Mouse (Mus musculus): ENCODE results near the gene Gse1.
"Not testable (repeated sequence)": the region's sequence is repeated elsewhere in the genome, so short reads cannot be mapped to it uniquely, and the experiment has no call there.

The Gse1 gene

GRCm38 (mm10) chr8:120325172-120325767 is 97.0 kb downstream of the Gse1 start:
- DNase-seq (ENCODE audit: low spot score), result no peak

DNA sequence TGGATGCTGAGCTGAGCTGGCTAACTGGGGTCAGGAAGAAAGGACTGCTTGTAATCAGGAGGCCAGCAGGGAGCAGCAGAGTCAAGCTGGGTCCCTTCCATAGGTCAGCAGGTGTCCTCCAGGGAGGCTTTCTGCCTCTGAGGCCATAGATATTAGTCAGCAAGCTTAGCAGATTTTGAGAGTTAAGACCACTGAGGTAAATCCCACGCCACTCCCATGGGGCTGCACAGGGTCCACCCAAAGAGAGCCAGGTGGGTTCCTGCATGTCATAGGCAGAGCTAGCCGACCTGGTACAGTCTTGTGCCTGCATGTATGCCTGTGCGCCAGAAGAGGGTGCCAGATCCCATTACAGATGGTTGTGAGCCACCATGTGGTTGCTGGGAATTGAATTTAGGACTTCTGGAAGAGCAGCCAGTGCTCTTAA is 98.9 kb downstream of the Gse1 start:
- peak; percentile 34 for DNase-seq (ENCODE audit: low spot score)

- DNase-seq (ENCODE audit: low spot score), result no peak
Measured at GRCm38 (mm10) chr8:120328361-120329022, 100.2 kb downstream of the Gse1 start.

GRCm38 (mm10) chr8:120329030-120329748 is 100.9 kb downstream of the Gse1 start:
- no peak for DNase-seq (ENCODE audit: low spot score)

- DNase-seq (ENCODE audit: low spot score), result no peak
Measured at GRCm38 (mm10) chr8:120331027-120331426, 102.8 kb downstream of the Gse1 start.

GRCm38 (mm10) chr8:120332379-120333229 is 104.3 kb downstream of the Gse1 start:
- DNase-seq (ENCODE audit: low spot score), result peak; percentile 34

- DNase-seq (ENCODE audit: low spot score), result no peak
Measured at GRCm38 (mm10) chr8:120333681-120334080, 105.4 kb downstream of the Gse1 start.

GRCm38 (mm10) chr8:120334261-120334660 is 106.0 kb downstream of the Gse1 start:
- DNase-seq (ENCODE audit: low spot score), result not testable (repeated sequence)

- peak; percentile 38 for DNase-seq (ENCODE audit: low spot score)
Measured at GRCm38 (mm10) chr8:120334878-120335261, 106.6 kb downstream of the Gse1 start.

DNA sequence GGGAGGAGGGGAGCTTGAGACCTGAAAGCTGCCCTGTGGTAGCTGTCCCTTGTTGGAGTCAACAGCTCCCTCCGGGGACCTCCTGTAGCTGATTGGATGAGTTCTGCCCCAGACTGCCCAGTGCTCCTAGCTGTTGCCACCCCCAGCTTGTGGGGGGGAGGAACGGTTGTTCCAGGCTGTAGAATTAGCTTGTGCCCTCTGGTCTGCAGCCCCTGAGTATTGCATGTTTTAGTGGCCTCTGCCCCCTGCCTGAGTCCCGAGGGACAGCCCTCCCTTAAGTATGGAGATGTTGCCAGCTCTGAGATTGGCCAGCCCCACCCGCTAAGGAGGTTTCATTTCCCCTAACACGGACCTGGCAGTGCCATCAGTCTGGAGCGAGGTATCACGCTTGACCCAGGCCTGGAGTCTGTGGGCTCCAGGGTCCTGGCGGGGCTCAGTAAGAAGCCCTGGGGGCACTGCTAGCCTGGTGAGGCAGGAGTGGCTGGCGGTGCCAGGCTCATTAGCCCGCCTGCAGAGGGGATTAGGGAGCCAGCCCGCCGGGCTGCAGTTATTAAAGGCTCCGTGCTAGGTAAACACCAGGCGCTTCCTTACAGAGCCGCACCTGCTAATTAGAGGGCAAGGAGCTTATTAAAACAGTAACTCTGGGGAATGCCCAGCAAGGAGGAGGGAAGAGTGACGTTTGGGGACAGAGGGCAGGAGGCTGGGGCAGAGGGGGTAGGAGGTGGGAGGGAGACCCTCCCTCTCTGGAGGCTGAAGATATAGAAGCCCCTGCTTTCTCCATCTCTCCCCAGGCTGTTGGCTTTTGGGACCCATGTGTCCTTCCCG is 107.2 kb downstream of the Gse1 start:
- peak; percentile 27 for DNase-seq (ENCODE audit: low spot score)

DNA sequence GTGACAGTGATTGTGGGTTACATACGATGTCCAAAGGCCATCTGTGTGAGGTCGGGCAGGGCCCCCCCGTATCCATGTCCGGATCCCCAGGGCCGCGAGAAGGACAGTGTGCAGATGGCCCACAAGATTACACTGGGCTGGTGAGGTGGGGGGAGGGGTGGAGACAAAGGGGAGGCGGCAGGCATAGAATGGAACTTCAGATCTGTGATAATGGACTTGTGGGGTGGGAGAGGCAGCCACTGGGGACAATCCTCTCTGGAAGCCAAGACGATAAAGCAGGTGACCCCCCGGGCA is 107.8 kb downstream of the Gse1 start:
- DNase-seq (ENCODE audit: low spot score), result no peak

- no peak for DNase-seq (ENCODE audit: low spot score)
Measured at GRCm38 (mm10) chr8:120336909-120337555, 108.8 kb downstream of the Gse1 start.

GRCm38 (mm10) chr8:120337627-120338026 is 109.4 kb downstream of the Gse1 start:
- no peak for DNase-seq (ENCODE audit: low spot score)

- DNase-seq (ENCODE audit: low spot score), result no peak
Measured at GRCm38 (mm10) chr8:120338678-120339077, 110.4 kb downstream of the Gse1 start.

GRCm38 (mm10) chr8:120339743-120340142 is 111.5 kb downstream of the Gse1 start:
- DNase-seq (ENCODE audit: low spot score), result peak; percentile 68

DNA sequence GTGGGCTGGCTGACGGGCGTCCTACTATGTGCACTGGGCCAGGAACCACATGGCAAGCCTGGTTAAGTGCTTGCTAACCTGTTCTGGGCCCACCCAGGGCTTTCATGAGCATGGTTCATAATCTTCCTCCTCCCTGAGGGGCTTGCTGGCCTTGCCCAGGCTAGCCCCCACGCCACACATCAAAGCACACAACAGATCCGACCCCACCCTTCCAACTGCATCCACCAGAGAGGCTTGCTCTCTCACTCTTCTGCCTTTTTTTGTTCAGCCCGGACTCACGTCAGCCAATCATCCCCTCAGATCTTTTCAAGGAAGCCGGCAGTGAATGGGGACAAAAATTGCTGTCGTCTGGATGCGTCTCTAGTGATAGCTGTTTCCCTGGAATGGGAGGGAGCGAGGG is 112.9 kb downstream of the Gse1 start:
- no peak for DNase-seq (ENCODE audit: low spot score)

- no peak for DNase-seq (ENCODE audit: low spot score)
Measured at GRCm38 (mm10) chr8:120342847-120343548, 114.7 kb downstream of the Gse1 start.

DNA sequence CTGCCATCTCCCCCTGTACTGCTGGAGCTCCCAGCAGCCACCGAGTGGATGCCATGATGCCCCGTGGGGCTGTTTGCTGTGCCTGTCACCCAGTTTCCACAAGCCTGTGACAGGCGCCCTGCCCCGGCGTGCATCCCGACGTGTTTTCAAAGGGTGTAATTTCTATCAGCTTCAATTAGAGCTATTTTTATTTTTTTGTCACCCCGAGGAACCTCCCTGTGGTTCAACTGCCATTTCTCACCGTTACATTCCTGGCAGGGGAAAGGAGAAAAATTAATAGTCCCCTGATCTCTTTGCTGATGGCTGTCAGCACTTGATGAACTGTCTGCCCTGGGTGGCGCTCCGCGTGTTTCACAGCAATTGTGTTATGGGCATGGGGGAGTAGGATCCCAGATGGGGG is 115.3 kb downstream of the Gse1 start:
- no peak for DNase-seq (ENCODE audit: low spot score)

- no peak for DNase-seq (ENCODE audit: low spot score)
Measured at GRCm38 (mm10) chr8:120344166-120344565, 115.9 kb downstream of the Gse1 start.

GRCm38 (mm10) chr8:120344583-120344982 is 116.3 kb downstream of the Gse1 start:
- no peak for DNase-seq (ENCODE audit: low spot score)
